Mouse (Mus musculus): ENCODE measurements around the gene Tecpr2. TPM values are rescaled to one million over a fixed set of nuclear protein-coding genes. Genes with fewer than 3 reads are reported as not detected.

Tecpr2 gene
- total and polyA plus RNA-seq, 3 experiments: 5.8 to 5.9 TPM; not detected in 1

DNA sequence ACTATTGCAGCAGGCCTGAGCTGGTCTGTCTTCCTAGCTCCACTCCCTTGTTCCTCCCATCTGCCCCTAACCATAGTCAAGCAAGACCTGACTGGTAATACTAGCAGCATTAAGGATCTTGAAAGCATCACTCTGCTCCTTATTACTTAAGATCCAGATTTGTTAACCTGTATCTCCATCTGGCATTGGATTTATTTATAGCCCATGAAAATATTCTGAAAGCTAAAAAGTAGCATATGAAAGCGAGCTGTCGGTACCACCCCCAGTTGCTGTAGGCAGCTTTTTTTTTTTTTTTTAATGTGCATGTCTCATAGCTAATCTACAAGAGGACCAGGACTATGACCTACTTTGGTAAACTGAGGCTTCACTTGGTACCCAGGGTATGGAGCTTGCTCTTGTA is 20.9 kb downstream of the Tecpr2 start:
- H3K9me3 ChIP-seq (replicated peaks; ENCODE audit: insufficient read depth, low read length): no peaks in the 10 kb centered on the region
- H3K27me3 ChIP-seq (ENCODE audit: control insufficient read depth in 1 of 2, insufficient read depth in 2 of 2, low read length in 2 of 2): no peaks in the 10 kb centered on the region
- no peak overlapping the region for H3K27ac ChIP-seq (ENCODE audit: control insufficient read depth, low read depth, low read length)
- H3K36me3 ChIP-seq (ENCODE audit: control insufficient read depth in 1 of 2, insufficient read depth in 2 of 2, low read length in 2 of 2): no peaks in the 10 kb centered on the region
- no peaks in the 10 kb centered on the region for H3K4me1 ChIP-seq (ENCODE audit: control insufficient read depth in 1 of 2, insufficient read depth in 2 of 2, low read length in 2 of 2)
- TF ChIP-seq SIN3A (IDR thresholded peaks at IDR 0.05; ENCODE audit: low read length) (no peak), TBP (IDR thresholded peaks at IDR 0.05; ENCODE audit: low read depth, low read length) (no peak), MAFK (IDR thresholded peaks at IDR 0.05; ENCODE audit: borderline replicate concordance, low read depth, low read length) (no peak), HCFC1 (IDR thresholded peaks at IDR 0.05; ENCODE audit: low read depth, low read length) (no peak), GABPA (IDR thresholded peaks at IDR 0.05; ENCODE audit: low read depth, low read length) (no peak), NELFE (IDR thresholded peaks at IDR 0.05; ENCODE audit: low read depth, low read length) (no peak), GATA1 (IDR thresholded peaks at IDR 0.05; ENCODE audit: low read depth, low read length) (no peak), TAL1 (IDR thresholded peaks at IDR 0.05; ENCODE audit: low read length) (no peak), POLR2A (IDR thresholded peaks at IDR 0.05; ENCODE audit: control insufficient read depth in 1 of 2, insufficient read depth in 1 of 2, low read depth in 1 of 2, low read length in 2 of 2, poor library complexity in 1 of 2) (no peak), TCF12 (IDR thresholded peaks at IDR 0.05; ENCODE audit: low read depth, low read length) (no peak), POLR2AphosphoS2 (IDR thresholded peaks at IDR 0.05; ENCODE audit: low read length) (no peak), EP300 (IDR thresholded peaks at IDR 0.05; ENCODE audit: low read depth in 1 of 2, low read length in 2 of 2) (no peak), MAZ (IDR thresholded peaks at IDR 0.05; ENCODE audit: low read depth, low read length) (no peak), JUND (IDR thresholded peaks at IDR 0.05; ENCODE audit: low read depth, low read length) (no peak), E2F4 (IDR thresholded peaks at IDR 0.05; ENCODE audit: borderline replicate concordance, low read depth, low read length) (no peak)
- H3K4me3 ChIP-seq (ENCODE audit: control insufficient read depth in 1 of 2, insufficient read depth in 1 of 2, low read depth in 2 of 2, low read length in 2 of 2): no peak overlapping the region
- H3K79me2 ChIP-seq (ENCODE audit: control insufficient read depth, insufficient read depth, low read length, poor library complexity): no peaks in the 10 kb centered on the region
- no peak for DNase-seq (ENCODE audit: low read depth, low spot score)
- no peak overlapping the region for H3K9ac ChIP-seq (ENCODE audit: control insufficient read depth, low read depth, low read length, poor library complexity, severe bottlenecking)

DNA sequence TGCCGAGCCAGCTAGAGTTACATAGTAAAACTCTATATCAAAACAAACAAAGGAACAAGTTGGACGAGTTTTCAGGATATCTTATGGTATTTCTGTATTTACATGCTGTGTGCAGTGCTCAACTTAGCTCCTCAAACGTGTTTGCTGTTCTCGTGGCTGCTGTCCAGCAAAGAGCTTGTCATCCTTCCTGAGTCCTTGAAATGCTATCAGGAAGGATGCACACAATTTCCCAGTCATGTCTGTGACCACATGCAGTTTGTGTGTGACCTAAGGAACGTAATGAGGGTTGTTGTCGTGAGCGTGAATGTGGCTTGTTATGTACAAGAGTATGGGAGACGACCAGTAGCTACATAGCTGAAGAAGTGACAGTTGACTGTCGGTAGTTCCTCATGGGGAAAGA is 26.7 kb downstream of the Tecpr2 start:
- H3K4me1 ChIP-seq (ENCODE audit: control insufficient read depth in 1 of 2, insufficient read depth in 2 of 2, low read length in 2 of 2): no peaks in the 10 kb centered on the region
- H3K79me2 ChIP-seq (ENCODE audit: control insufficient read depth, insufficient read depth, low read length, poor library complexity): no peaks in the 10 kb centered on the region
- DNase-seq (ENCODE audit: low read depth, low spot score): no peak
- H3K9me3 ChIP-seq (replicated peaks; ENCODE audit: insufficient read depth, low read length): no peaks in the 10 kb centered on the region
- H3K4me3 ChIP-seq (ENCODE audit: control insufficient read depth in 1 of 2, insufficient read depth in 1 of 2, low read depth in 2 of 2, low read length in 2 of 2): no peak overlapping the region
- TF ChIP-seq HCFC1 (IDR thresholded peaks at IDR 0.05; ENCODE audit: low read depth, low read length): no peak
- TF ChIP-seq EP300 (IDR thresholded peaks at IDR 0.05; ENCODE audit: low read depth in 1 of 2, low read length in 2 of 2): no peak
- TF ChIP-seq GABPA (IDR thresholded peaks at IDR 0.05; ENCODE audit: low read depth, low read length): no peak
- TF ChIP-seq ZC3H11A (IDR thresholded peaks at IDR 0.05; ENCODE audit: low read depth, low read length): no peak
- TF ChIP-seq GATA1 (IDR thresholded peaks at IDR 0.05; ENCODE audit: low read depth, low read length): no peak
- no peak for TF ChIP-seq USF1 (IDR thresholded peaks at IDR 0.05; ENCODE audit: low read depth, low read length)
- TF ChIP-seq SMC3 (IDR thresholded peaks at IDR 0.05; ENCODE audit: low read depth, low read length): no peak
- TF ChIP-seq ZKSCAN1 (IDR thresholded peaks at IDR 0.05; ENCODE audit: low read depth, low read length): no peak
- no peak for TF ChIP-seq TBP (IDR thresholded peaks at IDR 0.05; ENCODE audit: low read depth, low read length)
- TF ChIP-seq SIN3A (IDR thresholded peaks at IDR 0.05; ENCODE audit: low read length): no peak
- no peak for TF ChIP-seq POLR2AphosphoS2 (IDR thresholded peaks at IDR 0.05; ENCODE audit: low read length)
- no peak for TF ChIP-seq MEF2A (IDR thresholded peaks at IDR 0.05; ENCODE audit: extremely low read depth, insufficient replicate concordance, low read depth, low read length, poor library complexity, severe bottlenecking)
- TF ChIP-seq MXI1 (IDR thresholded peaks at IDR 0.05; ENCODE audit: low read depth, low read length): no peak
- TF ChIP-seq ZNF384 (IDR thresholded peaks at IDR 0.05; ENCODE audit: low read depth, low read length): no peak
- TF ChIP-seq RCOR1 (IDR thresholded peaks at IDR 0.05; ENCODE audit: low read depth, low read length): no peak
- TF ChIP-seq USF2 (IDR thresholded peaks at IDR 0.05; ENCODE audit: borderline replicate concordance in 1 of 2, insufficient read depth in 1 of 2, low read depth in 1 of 2, low read length in 2 of 2): no peak
- no peak for TF ChIP-seq UBTF (IDR thresholded peaks at IDR 0.05; ENCODE audit: borderline replicate concordance, insufficient read depth, low read depth, low read length)
- no peak for TF ChIP-seq CHD2 (IDR thresholded peaks at IDR 0.05; ENCODE audit: low read length)
- H3K27ac ChIP-seq (ENCODE audit: control insufficient read depth, low read depth, low read length): no peak overlapping the region
- no peaks in the 10 kb centered on the region for H3K27me3 ChIP-seq (ENCODE audit: control insufficient read depth in 1 of 2, insufficient read depth in 2 of 2, low read length in 2 of 2)
- H3K36me3 ChIP-seq (ENCODE audit: control insufficient read depth in 1 of 2, insufficient read depth in 2 of 2, low read length in 2 of 2): peaks cover 0 to 1% of the 10 kb centered on the region in 2 experiments; a peak in 1 of 4 replicates
- no peak overlapping the region for H3K9ac ChIP-seq (ENCODE audit: control insufficient read depth, low read depth, low read length, poor library complexity, severe bottlenecking)

Data from MEL (cell line).